ENCODE assay signal across 9 mouse cellular contexts in the genomic region with DNA sequence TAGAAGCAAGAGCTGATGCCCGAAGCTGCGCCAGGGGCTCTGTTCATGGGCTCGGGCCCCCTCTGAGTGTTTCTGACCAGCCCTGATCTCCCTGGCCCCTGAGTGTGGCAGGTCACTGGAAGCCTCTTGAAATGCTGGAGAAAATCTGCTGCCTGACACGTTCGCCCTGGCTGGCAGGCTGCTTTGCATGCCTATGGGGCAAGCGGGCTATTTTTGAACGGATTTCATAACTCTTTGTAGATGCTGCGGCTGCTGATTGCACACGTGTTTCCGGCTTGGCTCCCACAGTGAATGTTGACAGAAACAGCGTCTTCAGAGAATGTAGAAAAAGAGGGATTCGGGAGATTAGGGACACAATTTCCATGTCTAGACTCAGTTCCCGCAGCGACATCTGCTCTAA.
A peak's percentile ranks its signal among the peaks of the same experiment; 100 is the strongest.
DNase-seq lines count a peak whose midpoint lies in the region; ATAC-seq and TF ChIP-seq lines count a peak whose summit lies in the region.
"Had no signal": no experiment of that assay in that cellular context is flagged by ENCODE, and none has a peak within 500 bp of the region (broad histone marks: within the 10 kb centered on the region; RNA-seq: fewer than 3 reads in every experiment).

No protein-coding gene starts in this region.

- intact Hi-C loops in heart, postnatal 14 days (cut with DNase I): loop anchor here (5.0 kb wide), 1 partner anchor 52 kb away; no protein-coding TSS in a partner anchor

- H3K27ac ChIP-seq in forebrain, embryonic 15.5 days (replicated peaks): no peak overlapping the region
- no peak overlapping the region for H3K27ac ChIP-seq in forebrain, embryonic 12.5 days
- no peak overlapping the region for H3K27ac ChIP-seq in limb, embryonic 14.5 days (replicated peaks; ENCODE audit: low read depth, low read length)
- no peak overlapping the region for H3K27ac ChIP-seq in midbrain, embryonic 16.5 days (ENCODE audit: low read length)

- H3K4me1 ChIP-seq in forebrain, embryonic 15.5 days: peaks cover 6% of the 10 kb centered on the region; the same call in 1 of the 2 replicates
- peaks cover 13% of the 10 kb centered on the region for H3K4me1 ChIP-seq in forebrain, embryonic 12.5 days
- no peaks in the 10 kb centered on the region for H3K4me1 ChIP-seq in limb, embryonic 14.5 days (ENCODE audit: control insufficient read depth, insufficient read depth, low read length)
- H3K4me1 ChIP-seq in midbrain, embryonic 16.5 days (ENCODE audit: control insufficient read depth, insufficient read depth, low read length): peaks cover 4% of the 10 kb centered on the region

- no peak overlapping the region for H3K4me2 ChIP-seq in forebrain, embryonic 15.5 days (replicated peaks)
- no peak overlapping the region for H3K4me2 ChIP-seq in forebrain, embryonic 12.5 days
- H3K4me2 ChIP-seq in limb, embryonic 14.5 days (replicated peaks; ENCODE audit: low read depth, low read length, severe bottlenecking): no peak overlapping the region
- H3K4me2 ChIP-seq in midbrain, embryonic 16.5 days (ENCODE audit: low read length): peak overlapping the region; percentile 48

- no peak for TF ChIP-seq POLR2A in limb, embryonic 14.5 days (IDR thresholded peaks at IDR 0.05; ENCODE audit: borderline replicate concordance, extremely low read depth, insufficient read depth, insufficient read length)

- no peak overlapping the region for H3K4me3 ChIP-seq in forebrain, embryonic 15.5 days
- no peak overlapping the region for H3K4me3 ChIP-seq in forebrain, embryonic 12.5 days (replicated peaks)
- no peak overlapping the region for H3K4me3 ChIP-seq in limb, embryonic 14.5 days (replicated peaks; ENCODE audit: low read length)
- peak overlapping the region; percentile 15; the same call in 1 of the 2 replicates for H3K4me3 ChIP-seq in midbrain, embryonic 16.5 days (ENCODE audit: low read depth, low read length)

- H3K9ac ChIP-seq in forebrain, embryonic 15.5 days (replicated peaks): no peak overlapping the region
- no peak overlapping the region for H3K9ac ChIP-seq in forebrain, embryonic 12.5 days
- H3K9ac ChIP-seq in limb, embryonic 14.5 days (ENCODE audit: low read depth, low read length, severe bottlenecking): no peak overlapping the region
- H3K9ac ChIP-seq in midbrain, embryonic 16.5 days (ENCODE audit: low read depth, low read length): peak overlapping the region; percentile 44; the same call in 1 of the 2 replicates

- no peaks in the 10 kb centered on the region for H3K36me3 ChIP-seq in forebrain, embryonic 15.5 days
- H3K36me3 ChIP-seq in forebrain, embryonic 12.5 days (replicated peaks): no peaks in the 10 kb centered on the region
- H3K36me3 ChIP-seq in limb, embryonic 14.5 days (ENCODE audit: control insufficient read depth, insufficient read depth, low read length): no peaks in the 10 kb centered on the region
- no peaks in the 10 kb centered on the region for H3K36me3 ChIP-seq in midbrain, embryonic 16.5 days (ENCODE audit: control insufficient read depth, insufficient read depth, low read length)
- H3K36me3 ChIP-seq: G1E had no signal

- 58% methylated on average over 14 of the region's 14 CpGs for WGBS in forebrain, embryonic 15.5 days
- 66% methylated on average over 14 of the region's 14 CpGs for WGBS in forebrain, embryonic 12.5 days
- WGBS in limb, embryonic 14.5 days: 68% methylated on average over 14 of the region's 14 CpGs
- 25% methylated on average over 14 of the region's 14 CpGs for WGBS in midbrain, embryonic 16.5 days

- peak; percentile 48 for DNase-seq in Muller cell, postnatal 12 days (ENCODE audit: inconsistent ontology term)
- DNase-seq in heart, postnatal 14 days: peak; percentile 68 to 69
- peak; percentile 17 for DNase-seq in limb, embryonic 14.5 days (ENCODE audit: low spot score)

- no peaks in the 10 kb centered on the region for H3K9me3 ChIP-seq in forebrain, embryonic 15.5 days
- H3K9me3 ChIP-seq in forebrain, embryonic 12.5 days: no peaks in the 10 kb centered on the region
- no peaks in the 10 kb centered on the region for H3K9me3 ChIP-seq in limb, embryonic 14.5 days (ENCODE audit: control insufficient read depth, low read length)
- H3K9me3 ChIP-seq in midbrain, embryonic 16.5 days (replicated peaks; ENCODE audit: control insufficient read depth, low read length, poor library complexity, severe bottlenecking): 0 out of 2 replicates have a peak, but pooled peaks cover 4% of the 10 kb centered on the region

- no peaks in the 10 kb centered on the region for H3K27me3 ChIP-seq in forebrain, embryonic 15.5 days
- H3K27me3 ChIP-seq in forebrain, embryonic 12.5 days: no peaks in the 10 kb centered on the region
- H3K27me3 ChIP-seq in limb, embryonic 14.5 days (ENCODE audit: control insufficient read depth, insufficient read depth, low read length): no peaks in the 10 kb centered on the region
- H3K27me3 ChIP-seq in midbrain, embryonic 16.5 days (ENCODE audit: control insufficient read depth, insufficient read depth, low read depth, low read length): no peaks in the 10 kb centered on the region

- ATAC-seq in forebrain, embryonic 15.5 days (replicated peaks): 0 out of 2 replicates have a peak, but pooled peaks have one; percentile 35
- no peak for ATAC-seq in forebrain, embryonic 12.5 days (ENCODE audit: low FRiP score)
- peak; percentile 95 for ATAC-seq in frontal cortex, adult (ENCODE audit: low TSS enrichment)
- no peak for ATAC-seq in limb, embryonic 14.5 days (ENCODE audit: low FRiP score, low read depth)
- no peak for ATAC-seq in midbrain, embryonic 16.5 days
- ATAC-seq in activated CD4-positive, CD25-positive, alpha-beta regulatory T cell, adult 4 months: no peak

Comparison
In these comparisons a context has a peak if more than half of its experiments do, and no peak if none do; other contexts are left out.
1. ATAC-seq: peak in forebrain, embryonic 15.5 days (single experiment) and frontal cortex, adult (single experiment); none in forebrain, embryonic 12.5 days (single experiment), limb, embryonic 14.5 days (single experiment), midbrain, embryonic 16.5 days (single experiment) and activated CD4-positive, CD25-positive, alpha-beta regulatory T cell, adult 4 months (single experiment).
2. DNase-seq: peak in every context shown above with its lines; median percentile 68 in heart, postnatal 14 days; 48 in Muller cell, postnatal 12 days; 17 in limb, embryonic 14.5 days.